Mouse (Mus musculus) lung, embryonic 15.5 days (tissue): ENCODE data around the gene Dnajc12. TPM values are rescaled to one million over a fixed set of nuclear protein-coding genes. Genes with fewer than 3 reads are reported as not detected.
"Not testable (repeated sequence)": the region's sequence is repeated elsewhere in the genome, so short reads cannot be mapped to it uniquely, and the experiment has no call there.

ENCODE experiments used
- ATAC-seq: fragments of 200-750 bp; cut with Nextera tagmentation; 2 replicates; pipeline ENCODE4 v1.8.0; 2017; ENCODE audit warnings: moderate number of reproducible peaks, borderline replicate concordance; ENCODE audit not compliant: low FRiP score, low TSS enrichment; ENCODE audit errors: extremely low read depth
- H3K27ac ChIP-seq: fragments of 300-500 bp; sonication (generic); 2 replicates; pipeline ENCODE4 v1.5.1; 2015; ENCODE audit warnings: moderate library complexity, mild to moderate bottlenecking, inconsistent platforms
- H3K27me3 ChIP-seq: fragments of 300-500 bp; sonication (generic); 2 replicates; pipeline ENCODE4 v1.6.1; 2015; ENCODE audit warnings: inconsistent platforms
- H3K36me3 ChIP-seq: fragments of 300-500 bp; sonication (generic); 2 replicates; pipeline ENCODE4 v1.6.1; 2015; ENCODE audit warnings: inconsistent platforms
- H3K4me1 ChIP-seq: fragments of 300-500 bp; sonication (generic); 2 replicates; pipeline ENCODE4 v1.6.1; 2015; ENCODE audit warnings: inconsistent platforms
- H3K4me2 ChIP-seq: fragments of 300-500 bp; sonication (generic); 2 replicates; pipeline ENCODE4 v1.6.1; 2015; ENCODE audit warnings: inconsistent platforms, mild to moderate bottlenecking, moderate library complexity
- H3K4me3 ChIP-seq: fragments of 300-500 bp; sonication (generic); 2 replicates; pipeline ENCODE4 v1.5.1; 2015; ENCODE audit warnings: mild to moderate bottlenecking, inconsistent platforms
- H3K9ac ChIP-seq: fragments of 300-500 bp; sonication (generic); 2 replicates; pipeline ENCODE4 v1.6.1; 2015; ENCODE audit warnings: inconsistent platforms
- H3K9me3 ChIP-seq: fragments of 300-500 bp; sonication (generic); 2 replicates; pipeline ENCODE4 v1.6.1; 2016; ENCODE audit warnings: inconsistent platforms
- whole genome bisulfite sequencing: fragments of 180-500 bp; shearing (Covaris S2); methylation state at CpG from one replicate; pipeline ENCODE4 v1.1.7; 2015; 5-methylcytosine and 5-hydroxymethylcytosine counted together
- polyA plus RNA-seq: library from polyadenylated mRNA; unstranded; fragments of >200 nt; fragmentation: Nextera tagmentation; extraction: Ambion mirVana; gene quantifications from 2 replicates; pipeline ENCODE4 v1.2.1, GENCODE M21; 2015

Dnajc12 gene
- polyA plus RNA-seq, 1 experiment from 2014 or later: 13.6 TPM

- H3K4me3 ChIP-seq: no peak overlapping the region
- no peaks in the 10 kb centered on the region for H3K4me1 ChIP-seq
- H3K27ac ChIP-seq: no peak overlapping the region
- 60% methylated on average over 7 of the region's 7 CpGs for WGBS
- H3K27me3 ChIP-seq: no peaks in the 10 kb centered on the region
- H3K9me3 ChIP-seq: no peaks in the 10 kb centered on the region
- H3K36me3 ChIP-seq: no peaks in the 10 kb centered on the region
- H3K4me2 ChIP-seq: no peak overlapping the region
- no peak for ATAC-seq
- no peak overlapping the region for H3K9ac ChIP-seq
These were observed 57.5 kb downstream of the Dnajc12 start for GRCm38 (mm10) chr10:63439694-63440228.

- not testable (repeated sequence) for H3K27ac ChIP-seq, H3K4me2 ChIP-seq, H3K9ac ChIP-seq, H3K27me3 ChIP-seq, H3K4me3 ChIP-seq, H3K9me3 ChIP-seq, ATAC-seq, H3K4me1 ChIP-seq, H3K36me3 ChIP-seq
- 77% methylated on average over 13 of the region's 13 CpGs for WGBS
These were observed 62.6 kb downstream of the Dnajc12 start for GRCm38 (mm10) chr10:63444602-63445387.

- Histone ChIP-seq H3K36me3 (no peaks in the 10 kb centered on the region), H3K27ac (no peak overlapping the region), H3K9ac (no peak overlapping the region), H3K4me2 (no peak overlapping the region), H3K27me3 (no peaks in the 10 kb centered on the region), H3K9me3 (no peaks in the 10 kb centered on the region), H3K4me1 (no peaks in the 10 kb centered on the region), H3K4me3 (no peak overlapping the region)
- ATAC-seq: no peak
- 80% methylated on average over 4 of the region's 4 CpGs for WGBS
These were observed 71.7 kb downstream of the Dnajc12 start for GRCm38 (mm10) chr10:63453926-63454325.

GRCm38 (mm10) chr10:63455110-63455878 is 73.1 kb downstream of the Dnajc12 start:
- H3K4me2 ChIP-seq: no peak overlapping the region
- no peaks in the 10 kb centered on the region for H3K36me3 ChIP-seq
- WGBS: 52% methylated on average over 8 of the region's 8 CpGs
- H3K4me1 ChIP-seq: no peaks in the 10 kb centered on the region
- no peaks in the 10 kb centered on the region for H3K9me3 ChIP-seq
- no peak overlapping the region for H3K27ac ChIP-seq
- H3K9ac ChIP-seq: no peak overlapping the region
- ATAC-seq: no peak
- no peak overlapping the region for H3K4me3 ChIP-seq
- no peaks in the 10 kb centered on the region for H3K27me3 ChIP-seq

GRCm38 (mm10) chr10:63457292-63458128 is 75.3 kb downstream of the Dnajc12 start:
- H3K9ac ChIP-seq: no peak overlapping the region
- H3K4me1 ChIP-seq: no peaks in the 10 kb centered on the region
- no peaks in the 10 kb centered on the region for H3K36me3 ChIP-seq
- H3K4me2 ChIP-seq: peak overlapping the region; percentile 35
- WGBS: 55% methylated on average over 17 of the region's 17 CpGs
- H3K4me3 ChIP-seq: peak overlapping the region; percentile 9; the same call in 1 of the 2 replicates
- no peaks in the 10 kb centered on the region for H3K27me3 ChIP-seq
- no peak overlapping the region for H3K27ac ChIP-seq
- no peak for ATAC-seq
- H3K9me3 ChIP-seq: no peaks in the 10 kb centered on the region

Other genes with a start within 250 kb of the Dnajc12 start
- 0.24 and 0.56 TPM in 2 replicates for gene Mypn, start 178.5 kb upstream of the Dnajc12 start, polyA plus RNA-seq
- gene Herc4, start 138.6 kb upstream of the Dnajc12 start, polyA plus RNA-seq: 38.2 and 39.0 TPM in 2 replicates
- 5.3 and 5.9 TPM in 2 replicates for gene Sirt1, start 739 bp upstream of the Dnajc12 start, polyA plus RNA-seq
- 0.41 TPM in 1 of 2 replicates, not detected in the other for gene Gm7075, start 39.3 kb downstream of the Dnajc12 start, polyA plus RNA-seq
- gene Ctnna3, start 47.7 kb downstream of the Dnajc12 start, polyA plus RNA-seq: 0.86 and 1.2 TPM in 2 replicates